Mouse (Mus musculus) CH12.LX (cell line): ENCODE data around the gene Pls3. TPM values are rescaled to one million over a fixed set of nuclear protein-coding genes. Genes with fewer than 3 reads are reported as not detected.

Experiments
- DNase-seq: peaks from one replicate; pipeline ENCODE4 v3.0.0-alpha.2; 2013; ENCODE audit errors: extremely low read depth
- H3K27ac ChIP-seq: 2 replicates; pipeline ENCODE4 v1.5.1; 2012; ENCODE audit warnings: low read depth, mild to moderate bottlenecking, control low read depth, moderate library complexity; ENCODE audit not compliant: insufficient read depth
- H3K27me3 ChIP-seq: replicated peaks from 2 replicates; pipeline ENCODE3; 2012; ENCODE audit warnings: inconsistent platforms
- H3K36me3 ChIP-seq, 2 experiments: replicated peaks in 1 of 2; 2 replicates each; pipeline versions ENCODE3 to v1.6.1; 2012; ENCODE audit warnings: inconsistent platforms in 1 of 2, low read length in 1 of 2, mild to moderate bottlenecking in 1 of 2, mixed read lengths in 1 of 2, moderate library complexity in 1 of 2; ENCODE audit not compliant: control insufficient read depth in 1 of 2, insufficient read depth in 1 of 2
- H3K4me1 ChIP-seq, 2 experiments: 2 replicates each; pipeline ENCODE4 v1.6.1; 2012; ENCODE audit warnings: inconsistent platforms in 1 of 2, moderate library complexity in 1 of 2; ENCODE audit not compliant: insufficient read depth in 2 of 2, control insufficient read depth in 1 of 2
- H3K4me2 ChIP-seq: 2 replicates; pipeline ENCODE4 v1.6.1; 2012; ENCODE audit warnings: low read depth, mild to moderate bottlenecking, control low read depth; ENCODE audit not compliant: poor library complexity, insufficient read depth, severe bottlenecking
- H3K4me3 ChIP-seq, 3 experiments: fragments of 150-350 bp in 1 of 3; sonication (generic) in 1 of 3; replicated peaks in 1 of 3; 2 replicates each; pipeline versions ENCODE3 to v1.5.1; 2011 to 2012; ENCODE audit warnings: low read depth in 2 of 3, low read length in 2 of 3, mild to moderate bottlenecking in 2 of 3, moderate library complexity in 2 of 3, control low read depth in 1 of 3, improper control_type of control experiment in 1 of 3, inconsistent platforms in 1 of 3, mixed read lengths in 1 of 3; ENCODE audit not compliant: poor library complexity in 1 of 3
- H3K79me2 ChIP-seq: replicated peaks from 2 replicates; pipeline ENCODE4 v1.6.1; 2012; ENCODE audit warnings: mild to moderate bottlenecking, moderate library complexity; ENCODE audit not compliant: control insufficient read depth, poor library complexity, insufficient read depth, severe bottlenecking; ENCODE audit errors: extremely low read depth
- H3K9ac ChIP-seq: 2 replicates; pipeline ENCODE4 v1.6.1; 2012; ENCODE audit warnings: low read depth, mild to moderate bottlenecking, control low read depth, moderate library complexity; ENCODE audit not compliant: insufficient read depth
- H3K9me3 ChIP-seq: replicated peaks from 2 replicates; pipeline ENCODE3; 2012; ENCODE audit warnings: low read length, inconsistent platforms, mixed read lengths
- CHD2 ChIP-seq: IDR thresholded peaks from 2 replicates; pipeline ENCODE4 v1.6.1; 2011; ENCODE audit warnings: low read length, improper control_type of control experiment
- CTCF ChIP-seq, 2 experiments: IDR thresholded peaks in 1 of 2; conservative IDR thresholded peaks in 1 of 2; 2 replicates each; pipeline ENCODE4 v1.5.1; 2011 to 2012; ENCODE audit warnings: low read depth in 2 of 2, low read length in 2 of 2, improper control_type of control experiment in 1 of 2, inconsistent platforms in 1 of 2, mild to moderate bottlenecking in 1 of 2, moderate library complexity in 1 of 2
- ELF1 ChIP-seq: IDR thresholded peaks from 2 replicates; pipeline ENCODE4 v1.6.1; 2014; ENCODE audit warnings: low read depth, mild to moderate bottlenecking, inconsistent platforms, low read length, improper control_type of control experiment
- ETS1 ChIP-seq: conservative IDR thresholded peaks from 2 replicates; pipeline ENCODE4 v1.6.1; 2012; ENCODE audit warnings: low read depth, mild to moderate bottlenecking, inconsistent platforms, low read length, improper control_type of control experiment, moderate library complexity
- HCFC1 ChIP-seq: IDR thresholded peaks from 2 replicates; pipeline ENCODE4 v1.6.1; 2012; ENCODE audit warnings: low read depth, mild to moderate bottlenecking, inconsistent platforms, low read length, improper control_type of control experiment
- JUND ChIP-seq: conservative IDR thresholded peaks from 2 replicates; pipeline ENCODE4 v1.6.1; 2011; ENCODE audit warnings: low read depth, low read length, improper control_type of control experiment
- NELFE ChIP-seq: IDR thresholded peaks from 2 replicates; pipeline ENCODE4 v1.6.1; 2011; ENCODE audit warnings: low read depth, low read length, improper control_type of control experiment
- NRF1 ChIP-seq: IDR thresholded peaks from 2 replicates; pipeline ENCODE4 v1.6.1; 2014; ENCODE audit warnings: low read depth, mild to moderate bottlenecking, inconsistent platforms, low read length, improper control_type of control experiment, moderate library complexity
- PAX5 ChIP-seq: IDR thresholded peaks from 2 replicates; pipeline ENCODE4 v1.6.1; 2012; ENCODE audit warnings: low read length, inconsistent platforms, mixed read lengths
- POLR2A ChIP-seq: IDR thresholded peaks from 2 replicates; pipeline ENCODE4 v1.6.1; 2011; ENCODE audit warnings: low read depth, mild to moderate bottlenecking, improper control_type of control experiment, low read length
- RAD21 ChIP-seq: IDR thresholded peaks from 2 replicates; pipeline ENCODE4 v1.6.1; 2011; ENCODE audit warnings: low read depth, mild to moderate bottlenecking, low read length, improper control_type of control experiment, moderate library complexity
- RCOR1 ChIP-seq: conservative IDR thresholded peaks from 2 replicates; pipeline ENCODE4 v1.6.1; 2012; ENCODE audit warnings: low read depth, mild to moderate bottlenecking, inconsistent platforms, low read length, improper control_type of control experiment
- SMC3 ChIP-seq: IDR thresholded peaks from 2 replicates; pipeline ENCODE4 v1.6.1; 2011; ENCODE audit warnings: low read depth, low read length, improper control_type of control experiment
- TBP ChIP-seq: conservative IDR thresholded peaks from 2 replicates; pipeline ENCODE4 v1.6.1; 2011; ENCODE audit warnings: low read depth, low read length, improper control_type of control experiment
- USF1 ChIP-seq: IDR thresholded peaks from 2 replicates; pipeline ENCODE4 v1.6.1; 2014; ENCODE audit warnings: low read depth, mild to moderate bottlenecking, inconsistent platforms, low read length, improper control_type of control experiment
- ZNF384 ChIP-seq: IDR thresholded peaks from 2 replicates; pipeline ENCODE4 v1.6.1; 2012; ENCODE audit warnings: low read depth, low read length, improper control_type of control experiment, inconsistent platforms
- dilution Hi-C: fragments of 300-500 bp; cut with MboI; formaldehyde crosslinking; loops from 2 replicates; pipeline ENCODE4 v1.14.3; 2020; ENCODE audit warnings: low sequenced_read_pairs; ENCODE audit not compliant: extremely low pct_unique_long_range_greater_than_20kb, extremely low pct_ligation_motif_present
- in situ Hi-C: fragments of 300-500 bp; cut with MboI; formaldehyde crosslinking; loops from 3 replicates; pipeline ENCODE4 v1.14.3; 2019; ENCODE audit warnings: low sequenced_read_pairs, low pct_ligation_motif_present, low pct_unique_long_range_greater_than_20kb, mixed read lengths
- polyA plus RNA-seq: library from polyadenylated mRNA; unstranded; fragments of >175 nt; gene quantifications from 2 replicates; pipeline ENCODE4 v1.2.1, GENCODE M21; 2012; ENCODE audit warnings: low read depth; ENCODE audit not compliant: insufficient read length
- total RNA-seq, 2 experiments: library from RNA; depleted of rRNA; stranded (reverse); fragments of 300-350 nt in 1 of 2; fragments of >200 nt in 1 of 2; gene quantifications; 2 replicates each; pipeline ENCODE4 v1.2.3; 2012 to 2014

Gene Pls3
- total and polyA plus RNA-seq, 3 experiments = not detected

GRCm38 (mm10) chrX:75796583-75796982 lies 78.4 kb downstream of the Pls3 start:
- Histone ChIP-seq H3K79me2 (no peaks in the 10 kb centered on the region), H3K4me2 (no peak overlapping the region), H3K4me3 (no peak overlapping the region), H3K36me3 (no peaks in the 10 kb centered on the region), H3K27me3 (no peaks in the 10 kb centered on the region), H3K9me3 (peaks cover 8% of the 10 kb centered on the region), H3K9ac (no peak overlapping the region), H3K4me1 (no peaks in the 10 kb centered on the region), H3K27ac (no peak overlapping the region)
- TF ChIP-seq ETS1 (no peak), USF1 (no peak), RAD21 (peak; percentile 3), NRF1 (no peak), RCOR1 (no peak), SMC3 (no peak), ZNF384 (no peak), NELFE (no peak), PAX5 (no peak), CHD2 (no peak), TBP (no peak), CTCF (conservative IDR thresholded peaks at IDR 0.05 in 1 of 2, IDR thresholded peaks at IDR 0.05 in 1 of 2; ENCODE audit: low read depth in 2 of 2, low read length in 2 of 2) (peak in 1 of 2 experiments; percentile 3; a peak in 1 of 4 replicates)
- in situ Hi-C loops (no loop called here), dilution Hi-C loops (no loop called here)
- DNase-seq = no peak

DNA sequence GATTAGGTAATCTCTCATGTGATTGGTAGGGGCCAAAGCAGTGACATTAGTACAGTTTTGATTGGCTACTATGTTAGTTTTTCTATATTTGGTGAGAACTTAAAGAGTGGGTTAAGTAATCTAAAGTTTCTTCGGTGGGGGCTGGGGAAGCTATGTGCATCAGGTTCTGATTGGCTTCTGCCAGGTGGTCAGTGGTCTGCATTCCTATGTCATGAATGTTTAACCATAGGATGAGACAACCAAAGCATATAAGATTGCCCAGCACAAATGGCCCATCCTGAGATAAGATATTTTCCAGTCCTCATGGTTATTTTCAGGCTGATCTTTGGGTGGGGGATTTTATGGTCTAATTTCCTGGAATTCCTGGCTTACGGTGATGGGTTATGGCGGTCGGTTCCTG lies 95.2 kb downstream of the Pls3 start:
- no peak overlapping the region for H3K4me3 ChIP-seq
- TF ChIP-seq JUND (no peak), HCFC1 (no peak), CHD2 (no peak), RAD21 (no peak), CTCF (conservative IDR thresholded peaks at IDR 0.05 in 1 of 2, IDR thresholded peaks at IDR 0.05 in 1 of 2; ENCODE audit: low read depth in 2 of 2, low read length in 2 of 2) (no peak)
- TF ChIP-seq, all 38 proteins: peak for 0
- Histone ChIP-seq H3K4me2 (no peak overlapping the region), H3K79me2 (no peaks in the 10 kb centered on the region), H3K9me3 (peaks cover 8% of the 10 kb centered on the region), H3K4me1 (no peaks in the 10 kb centered on the region), H3K36me3 (no peaks in the 10 kb centered on the region), H3K27me3 (no peaks in the 10 kb centered on the region), H3K27ac (no peak overlapping the region), H3K9ac (no peak overlapping the region)
- DNase-seq = no peak
- in situ Hi-C loops = no loop called here
- dilution Hi-C loops = no loop called here

DNA sequence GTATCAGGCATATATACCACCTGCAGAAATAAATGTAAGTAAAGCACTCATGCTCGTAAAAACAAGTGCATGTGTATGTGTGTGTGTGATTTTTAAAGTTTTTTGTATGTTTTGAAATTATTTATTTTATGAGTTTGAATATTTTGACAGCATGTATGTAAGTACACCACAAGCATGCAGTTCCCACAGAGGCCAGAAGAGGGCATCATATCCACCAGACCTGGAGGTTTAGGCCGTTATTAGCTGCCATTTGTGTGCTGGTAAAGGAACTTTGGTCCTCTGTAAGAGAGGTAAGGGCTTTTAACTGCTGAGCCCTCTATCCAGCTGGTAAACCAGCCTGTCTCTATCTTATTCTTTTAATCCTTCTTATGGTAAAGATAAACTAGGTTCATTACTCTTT lies 97.5 kb downstream of the Pls3 start:
- no peak overlapping the region for H3K4me2 ChIP-seq
- no peak for DNase-seq
- H3K4me3 ChIP-seq = no peak overlapping the region
- H3K27me3 ChIP-seq = no peaks in the 10 kb centered on the region
- peaks cover 4% of the 10 kb centered on the region for H3K9me3 ChIP-seq
- dilution Hi-C loops = no loop called here
- H3K27ac ChIP-seq = no peak overlapping the region
- H3K36me3 ChIP-seq = no peaks in the 10 kb centered on the region
- TF ChIP-seq ELF1 (no peak), TBP (no peak), SMC3 (no peak), POLR2A (no peak)
- H3K9ac ChIP-seq = no peak overlapping the region
- no peaks in the 10 kb centered on the region for H3K79me2 ChIP-seq
- in situ Hi-C loops = no loop called here
- H3K4me1 ChIP-seq = no peaks in the 10 kb centered on the region
